Mouse (Mus musculus): ENCODE measurements at regions not wholly inside any gene's neighbourhood (a gene's known extent, or its start where the extent isn't known, plus 50 kb on each side); places are given as distances from the start of the nearest gene placed in this dataset.

GRCm38 (mm10) chr7:74688116-74688702 is 133.6 kb upstream of the Slco3a1 start:
- DNase-seq (ENCODE audit: low spot score), result no peak

GRCm38 (mm10) chr7:74687303-74688115 is 132.9 kb upstream of the Slco3a1 start:
- DNase-seq (ENCODE audit: low spot score), result no peak

GRCm38 (mm10) chr7:74683979-74684378 is 129.4 kb upstream of the Slco3a1 start:
- no peak for DNase-seq (ENCODE audit: low spot score)

- no peak for DNase-seq (ENCODE audit: low spot score)
Observed at GRCm38 (mm10) chr7:74673626-74674295, 119.2 kb upstream of the Slco3a1 start.

GRCm38 (mm10) chr7:74669110-74669509 is 114.5 kb upstream of the Slco3a1 start:
- no peak for DNase-seq (ENCODE audit: low spot score)

- peak; percentile 42 for DNase-seq (ENCODE audit: low spot score)
Observed at GRCm38 (mm10) chr7:74667106-74667505, 112.5 kb upstream of the Slco3a1 start.

- DNase-seq (ENCODE audit: low spot score), result no peak
Observed at GRCm38 (mm10) chr7:74663820-74664219, 109.2 kb upstream of the Slco3a1 start.

GRCm38 (mm10) chr7:74647310-74647709 is 92.7 kb upstream of the Slco3a1 start:
- no peak for DNase-seq (ENCODE audit: low spot score)

- DNase-seq (ENCODE audit: low spot score), result no peak
Observed at GRCm38 (mm10) chr7:74640171-74640570, 85.6 kb upstream of the Slco3a1 start.

GRCm38 (mm10) chr7:74632217-74632616 is 77.6 kb upstream of the Slco3a1 start:
- DNase-seq (ENCODE audit: low spot score), result no peak

GRCm38 (mm10) chr7:74628799-74629468 is 74.4 kb upstream of the Slco3a1 start:
- no peak for DNase-seq (ENCODE audit: low spot score)
